Comparison of ENCODE assay signal across 13 mouse cellular contexts in genomic region chr7:139585183-139585821, GRCm38 (mm10). TPM values are rescaled to one million over a fixed set of nuclear protein-coding genes. Genes with fewer than 3 reads are reported as not detected.
DNase-seq lines count a peak whose midpoint lies in the region; ATAC-seq and TF ChIP-seq lines count a peak whose summit lies in the region.
"Had no signal": no experiment of that assay in that cellular context is flagged by ENCODE, and none has a peak within 500 bp of the region (broad histone marks: within the 10 kb centered on the region; RNA-seq: fewer than 3 reads in every experiment).

No protein-coding gene starts in this region.

- H3K9me3 ChIP-seq in heart, embryonic 16.5 days (replicated peaks; ENCODE audit: control insufficient read depth, low read length) = no peaks in the 10 kb centered on the region
- no peaks in the 10 kb centered on the region for H3K9me3 ChIP-seq in E14TG2a.4 (ENCODE audit: low read length)
- H3K9me3 ChIP-seq in ES-E14 (ENCODE audit: control insufficient read depth, insufficient read depth, low read depth, low read length) = no peaks in the 10 kb centered on the region
- no peaks in the 10 kb centered on the region for H3K9me3 ChIP-seq in limb, embryonic 13.5 days

- no peak overlapping the region for H3K4me2 ChIP-seq in heart, embryonic 16.5 days (ENCODE audit: low read depth, low read length)
- peak overlapping the region; percentile 43; the same call in 1 of the 2 replicates for H3K4me2 ChIP-seq in limb, embryonic 13.5 days (replicated peaks)

- no peak for TF ChIP-seq CTCF in E14TG2a.4 (conservative IDR thresholded peaks at IDR 0.05; ENCODE audit: low read length)

- H3K36me3 ChIP-seq in heart, embryonic 16.5 days (ENCODE audit: control insufficient read depth, insufficient read depth) = no peaks in the 10 kb centered on the region
- H3K36me3 ChIP-seq in E14TG2a.4 (ENCODE audit: insufficient read depth, low read length) = no peaks in the 10 kb centered on the region
- H3K36me3 ChIP-seq in ES-E14 (ENCODE audit: control insufficient read depth, insufficient read depth, low read length, poor library complexity, severe bottlenecking) = no peaks in the 10 kb centered on the region
- H3K36me3 ChIP-seq in limb, embryonic 13.5 days = no peaks in the 10 kb centered on the region
- H3K36me3 ChIP-seq: G1E had no signal

- no peak for ATAC-seq in heart, embryonic 16.5 days (replicated peaks; ENCODE audit: extremely low read depth, insufficient read depth, low FRiP score)
- ATAC-seq in limb, embryonic 13.5 days (ENCODE audit: low FRiP score, low read depth) = no peak

- H3K27ac ChIP-seq in heart, embryonic 16.5 days (ENCODE audit: low read length) = no peak overlapping the region
- no peak overlapping the region for H3K27ac ChIP-seq in ES-E14 (ENCODE audit: insufficient read depth, low read depth, low read length, poor library complexity, severe bottlenecking)
- H3K27ac ChIP-seq in limb, embryonic 13.5 days = no peak overlapping the region
- H3K27ac ChIP-seq: macrophage had no signal

- no peak overlapping the region for H3K9ac ChIP-seq in heart, embryonic 16.5 days (ENCODE audit: low read length)
- H3K9ac ChIP-seq in ES-E14 (ENCODE audit: insufficient read depth, low read depth, low read length, poor library complexity, severe bottlenecking) = no peak overlapping the region
- no peak overlapping the region for H3K9ac ChIP-seq in limb, embryonic 13.5 days

- peaks cover 85% of the 10 kb centered on the region for H3K27me3 ChIP-seq in heart, embryonic 16.5 days (ENCODE audit: control insufficient read depth, insufficient read depth, low read length)
- H3K27me3 ChIP-seq in E14TG2a.4 (ENCODE audit: insufficient read depth, low read length) = peaks cover 89% of the 10 kb centered on the region
- peaks cover 100% of the 10 kb centered on the region for H3K27me3 ChIP-seq in limb, embryonic 13.5 days

- WGBS in heart, embryonic 16.5 days = 5% methylated on average over 29 of the region's 29 CpGs
- WGBS in limb, embryonic 13.5 days = 3% methylated on average over 29 of the region's 29 CpGs

- peak overlapping the region; percentile 33 for H3K4me3 ChIP-seq in heart, embryonic 16.5 days (ENCODE audit: low read length)
- H3K4me3 ChIP-seq in E14TG2a.4 (replicated peaks; ENCODE audit: low read length) (peak overlapping the region; percentile 55), ES-E14 (ENCODE audit: insufficient read depth in 1 of 2, low read depth in 1 of 2, low read length in 2 of 2, poor library complexity in 1 of 2, severe bottlenecking in 1 of 2) (peak overlapping the region; percentile 24 to 28; a peak in 3 of 4 replicates)
- H3K4me3 ChIP-seq in limb, embryonic 13.5 days = peak overlapping the region; percentile 19

- peaks cover 22% of the 10 kb centered on the region; the same call in 1 of the 2 replicates for H3K4me1 ChIP-seq in heart, embryonic 16.5 days (ENCODE audit: control insufficient read depth, insufficient read depth, low read length)
- H3K4me1 ChIP-seq in E14TG2a.4 (replicated peaks; ENCODE audit: low read depth, low read length) = peaks cover 58% of the 10 kb centered on the region
- peaks cover 2 to 14% of the 10 kb centered on the region in 2 experiments; a peak in 3 of 4 replicates for H3K4me1 ChIP-seq in ES-E14 (ENCODE audit: control insufficient read depth in 2 of 2, insufficient read depth in 2 of 2, low read length in 2 of 2, poor library complexity in 1 of 2)
- peaks cover 46% of the 10 kb centered on the region for H3K4me1 ChIP-seq in limb, embryonic 13.5 days

- in situ Hi-C loops in ES-E14 (cut with MboI; ENCODE audit: low sequenced_read_pairs in 2 of 2, unreplicated experiment in 2 of 2) = no loop called here

- DNase-seq in heart, postnatal 4 days = no peak
- DNase-seq in ES-E14 (ENCODE audit: low read depth, low spot score) = no peak
- DNase-seq in spleen, postnatal 36 days (ENCODE audit: low spot score in 2 of 2) = no peak
- DNase-seq in kidney, postnatal 25 days = no peak
- DNase-seq in lung, postnatal 4 days = no peak
- DNase-seq: adrenal gland, adult 2 months had no signal

TF ChIP-seq in ES-E14, 5 proteins besides CTCF, POLR2A, EP300 and RAD21:
- TF ChIP-seq MAFK (IDR thresholded peaks at IDR 0.05; ENCODE audit: insufficient read depth, low read depth, low read length) (no peak), CHD2 (IDR thresholded peaks at IDR 0.05; ENCODE audit: low read depth, low read length) (no peak), HCFC1 (IDR thresholded peaks at IDR 0.05; ENCODE audit: borderline replicate concordance, insufficient read depth, low read length) (no peak), ZC3H11A (IDR thresholded peaks at IDR 0.05; ENCODE audit: borderline replicate concordance, low read depth, low read length) (no peak), ZNF384 (IDR thresholded peaks at IDR 0.05; ENCODE audit: low read depth, low read length) (no peak)
TF ChIP-seq in ES-E14: peak in this region for 0.

RNA-seq across cellular contexts. Expression of gene Nkx6-2, which starts 2.7 kb away (rescaled TPM):
- 0.36 and 0.55 TPM in 2 replicates for polyA plus RNA-seq in heart, embryonic 16.5 days (2015; fragmentation: Nextera tagmentation; extraction: Ambion mirVana)
- total RNA-seq in heart, postnatal 4 days (2021) = under 1 TPM in 1 of 2 experiments, not detected in 1; 0.14 TPM
- total RNA-seq in ES-E14 (2012; rRNA removed) = 2.1 and 2.8 TPM in 2 replicates
- 0.08 TPM in 1 of 2 replicates, not detected in the other for polyA plus RNA-seq in limb, embryonic 13.5 days (2015; fragmentation: Nextera tagmentation; extraction: Ambion mirVana)
- total RNA-seq: adrenal gland, adult 2 months; G1E; gastrocnemius, adult 18-20 months had no signal
- polyA plus RNA-seq: embryonic facial prominence, embryonic 14.5 days; G1E; macrophage had no signal
